Mouse (Mus musculus) liver, adult 2 months (tissue): ENCODE data around the gene G0s2.

Experiments used
- CTCF ChIP-seq: fragments of 200-500 bp; IDR thresholded peaks from 2 replicates; pipeline ENCODE4 v1.5.1; 2011; ENCODE audit warnings: low read depth, low read length, control low read depth
- POLR2A ChIP-seq: fragments of 200-500 bp; IDR thresholded peaks from 2 replicates; pipeline ENCODE4 v1.6.1; 2011; ENCODE audit warnings: low read length, control low read depth; ENCODE audit not compliant: insufficient read depth; ENCODE audit errors: extremely low read depth

DNA sequence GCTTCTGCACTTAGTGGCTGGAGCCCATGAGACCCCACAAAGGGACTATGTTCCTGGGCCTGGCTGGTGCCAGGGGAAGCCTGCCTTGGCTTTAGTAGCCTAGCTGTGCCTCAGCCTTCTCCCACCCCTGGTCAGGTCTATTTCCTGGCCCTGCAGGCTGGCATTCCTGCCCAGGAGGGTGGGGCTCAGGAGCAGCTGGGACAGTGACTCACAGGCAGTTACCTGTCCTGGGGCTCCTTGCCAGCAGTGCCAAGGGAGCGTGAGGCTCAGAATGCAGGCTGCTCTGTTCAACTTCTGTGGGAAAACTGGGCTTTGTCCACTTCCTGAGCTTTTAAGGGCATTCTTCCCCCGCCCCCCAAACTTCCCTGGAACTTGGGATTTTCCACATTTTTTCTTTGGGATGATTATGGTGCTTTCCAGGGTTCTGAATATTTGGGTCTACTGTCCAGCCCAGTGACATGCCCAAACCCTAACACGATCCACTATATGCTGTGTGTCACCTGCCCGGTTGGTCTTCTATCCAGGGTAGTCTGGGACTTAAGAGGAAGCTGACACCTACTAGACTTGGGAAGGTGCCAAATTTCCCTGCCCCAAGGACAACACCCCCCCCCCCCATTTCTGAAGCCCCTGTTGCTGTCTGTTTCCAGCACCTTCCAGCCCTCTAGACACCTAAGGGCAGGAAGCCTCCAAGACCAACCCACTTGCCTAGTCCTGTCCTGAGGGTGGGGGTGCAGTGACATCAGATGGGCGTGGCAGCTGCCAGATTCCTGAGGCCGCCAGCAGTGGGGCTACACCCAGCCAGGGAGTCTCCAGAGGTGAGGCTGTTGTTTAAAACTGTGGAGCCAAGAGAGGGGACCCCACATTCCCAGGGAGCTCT, 28.4 kb upstream of the G0s2 start:
- TF ChIP-seq POLR2A, result no peak
- no peak for TF ChIP-seq CTCF
